Mouse (Mus musculus) ES-Bruce4 (cell line): Measurements from ENCODE around the gene Krtap10-4.

Experiments used
- CTCF ChIP-seq: IDR thresholded peaks from one replicate; pipeline ENCODE4 v1.8.1; 2011; ENCODE audit warnings: low read depth, low read length
- EP300 ChIP-seq: IDR thresholded peaks from 2 replicates; pipeline ENCODE4 v1.6.1; 2011; ENCODE audit warnings: low read depth, low read length; ENCODE audit not compliant: insufficient read depth
- POLR2A ChIP-seq: IDR thresholded peaks from one replicate; pipeline ENCODE4 v1.8.1; 2011; ENCODE audit warnings: low read length; ENCODE audit not compliant: insufficient read depth

GRCm38 (mm10) chr10:77847538-77847937 is 20.6 kb upstream of the Krtap10-4 start:
- TF ChIP-seq CTCF (no peak), POLR2A (no peak), EP300 (no peak)
